Mouse (Mus musculus): ENCODE measurements around the gene Sufu.
A peak's percentile ranks its signal among the peaks of the same experiment; 100 is the strongest.

The Sufu gene

GRCm38 (mm10) chr19:46470364-46471240, 73.9 kb downstream of the Sufu start:
- no peak for DNase-seq

GRCm38 (mm10) chr19:46471324-46472093, 74.8 kb downstream of the Sufu start:
- DNase-seq = no peak

- no peak for DNase-seq
Observed at GRCm38 (mm10) chr19:46477432-46477845, 80.7 kb downstream of the Sufu start.

- DNase-seq = no peak
Observed at GRCm38 (mm10) chr19:46478242-46478641, 81.5 kb downstream of the Sufu start.

- no peak for DNase-seq
Observed at GRCm38 (mm10) chr19:46478826-46479225, 82.1 kb downstream of the Sufu start.

- DNase-seq = no peak
Observed at GRCm38 (mm10) chr19:46479306-46480075, 82.8 kb downstream of the Sufu start.

GRCm38 (mm10) chr19:46480624-46481345, 84.1 kb downstream of the Sufu start:
- no peak for DNase-seq

GRCm38 (mm10) chr19:46481352-46481751, 84.7 kb downstream of the Sufu start:
- no peak for DNase-seq

- DNase-seq = no peak
Observed at GRCm38 (mm10) chr19:46481756-46482155, 85.1 kb downstream of the Sufu start.

GRCm38 (mm10) chr19:46482896-46483516, 86.3 kb downstream of the Sufu start:
- DNase-seq = no peak

GRCm38 (mm10) chr19:46483701-46484328, 87.1 kb downstream of the Sufu start:
- peak; percentile 42 to 44 for DNase-seq

- DNase-seq = no peak
Observed at GRCm38 (mm10) chr19:46484518-46484917, 87.8 kb downstream of the Sufu start.

- no peak for DNase-seq
Observed at GRCm38 (mm10) chr19:46485847-46486246, 89.2 kb downstream of the Sufu start.

GRCm38 (mm10) chr19:46486709-46487108, 90.0 kb downstream of the Sufu start:
- no peak for DNase-seq

- DNase-seq = no peak
Observed at GRCm38 (mm10) chr19:46489448-46489847, 92.8 kb downstream of the Sufu start.

- no peak for DNase-seq
Observed at GRCm38 (mm10) chr19:46490634-46491033, 93.9 kb downstream of the Sufu start.

GRCm38 (mm10) chr19:46495136-46495535, 98.4 kb downstream of the Sufu start:
- DNase-seq = no peak

- DNase-seq = no peak
Observed at GRCm38 (mm10) chr19:46497230-46497629, 100.5 kb downstream of the Sufu start.

GRCm38 (mm10) chr19:46499539-46499835, 102.8 kb downstream of the Sufu start:
- DNase-seq = no peak

GRCm38 (mm10) chr19:46499836-46500580, 103.3 kb downstream of the Sufu start:
- DNase-seq = peak; percentile 93 to 96

Measured in spleen, adult 18-20 months (tissue).